Mouse (Mus musculus) liver (tissue): ENCODE measurements around the gene Txn2.
"Not testable (repeated sequence)": the region's sequence is repeated elsewhere in the genome, so short reads cannot be mapped to it uniquely, and the experiment has no call there.

Experiments
- DNase-seq: peaks from one replicate; pipeline ENCODE4 v3.0.0-alpha.2; 2020; ENCODE audit warnings: mixed read lengths

Txn2 gene

GRCm38 (mm10) chr15:77874807-77875206 is 54.0 kb downstream of the Txn2 start:
- no peak for DNase-seq

DNA sequence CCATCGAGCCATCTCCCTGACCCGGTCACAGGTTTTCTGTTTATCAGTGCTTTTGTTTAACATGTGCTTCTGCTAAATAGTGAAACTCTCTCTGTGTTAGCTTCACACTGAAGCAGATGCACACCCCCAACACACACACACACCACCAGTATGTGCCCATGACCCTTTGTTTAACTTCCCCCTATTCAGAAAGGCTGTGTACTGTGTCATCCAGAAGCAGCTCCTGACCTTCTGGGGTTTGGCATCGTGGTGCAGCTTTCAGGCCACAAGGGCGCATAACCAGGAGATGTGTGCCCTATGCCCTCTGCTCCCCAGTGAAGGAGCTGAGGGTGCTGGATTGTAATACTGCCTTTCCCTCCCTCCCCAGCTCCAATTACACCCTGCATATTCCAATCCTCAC is 54.5 kb downstream of the Txn2 start:
- DNase-seq, result no peak

- DNase-seq, result peak; percentile 28
Observed at GRCm38 (mm10) chr15:77873564-77873963, 55.2 kb downstream of the Txn2 start.

DNA sequence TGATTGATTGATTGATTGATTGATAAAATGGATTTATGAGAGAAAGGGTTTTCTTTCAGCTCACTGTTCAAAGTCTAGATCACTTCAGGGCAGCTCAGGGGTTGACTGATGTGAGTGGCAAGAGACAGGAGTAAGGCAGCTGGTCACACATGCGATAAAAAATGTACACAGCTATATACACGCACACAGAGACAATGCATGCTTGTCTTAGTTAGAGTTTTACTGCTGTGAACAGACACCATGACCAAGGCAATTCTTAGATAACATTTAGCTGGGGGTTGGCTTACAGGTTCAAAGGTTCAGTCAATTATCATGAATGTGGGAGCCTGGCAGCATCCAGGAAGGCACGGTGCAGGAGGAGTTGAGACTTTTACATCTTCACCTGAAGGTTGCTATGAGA is 55.8 kb downstream of the Txn2 start:
- DNase-seq, result no peak

DNA sequence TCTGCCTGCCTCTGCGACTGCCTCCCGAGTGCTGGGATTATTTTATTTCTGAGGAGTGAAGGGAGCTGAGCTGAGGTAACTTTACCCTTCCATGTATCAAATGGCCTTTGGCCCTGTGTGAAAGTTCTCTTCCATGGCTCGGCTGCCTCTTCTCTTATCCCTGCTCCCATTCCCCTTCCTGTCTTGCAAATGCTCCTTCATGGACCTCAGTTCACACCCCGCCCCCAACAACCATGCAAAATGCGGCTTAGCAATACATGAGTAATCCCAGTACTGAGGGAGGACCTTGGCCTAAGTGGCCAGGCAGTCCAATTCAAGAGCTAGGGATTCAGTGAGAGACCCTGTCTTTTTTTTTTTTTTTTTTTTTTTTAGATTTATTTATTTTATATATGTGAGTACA is 60.5 kb downstream of the Txn2 start:
- no peak for DNase-seq

DNA sequence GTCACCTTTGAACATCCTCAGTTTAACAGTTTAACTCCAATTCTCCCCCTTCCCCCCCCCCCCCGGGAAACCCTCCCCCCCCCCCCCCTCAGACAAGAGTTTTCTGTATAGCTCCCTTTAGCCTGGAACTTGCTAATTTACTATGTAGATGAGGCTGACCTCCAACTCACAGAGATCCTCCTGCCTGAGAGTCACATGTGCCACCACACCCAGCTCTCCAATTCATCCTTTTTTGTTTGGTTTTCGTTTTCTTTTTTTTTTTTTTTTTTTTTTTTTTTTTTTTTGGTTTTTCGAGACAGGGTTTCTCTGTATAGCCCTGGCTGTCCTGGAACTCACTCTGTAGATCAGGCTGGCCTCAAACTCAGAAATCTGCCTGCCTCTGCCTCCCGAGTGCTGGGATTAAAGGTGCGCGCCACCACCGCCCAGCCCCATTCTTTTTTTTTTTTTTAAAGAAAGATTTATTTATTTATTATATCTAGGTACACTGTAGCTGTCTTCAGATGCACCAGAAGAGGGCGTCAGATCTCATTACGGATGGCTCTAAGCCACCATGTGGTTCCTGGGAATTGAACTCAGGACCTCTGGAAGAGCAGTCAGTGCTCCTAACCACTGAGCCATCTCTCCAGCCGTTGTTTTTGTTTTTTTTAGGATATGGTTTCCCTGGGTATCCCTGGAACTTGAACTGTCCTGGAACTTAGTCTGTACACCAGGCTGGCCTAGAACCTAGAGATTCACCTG is 61.4 kb downstream of the Txn2 start:
- not testable (repeated sequence) for DNase-seq

GRCm38 (mm10) chr15:77866583-77867220 is 62.1 kb downstream of the Txn2 start:
- no peak for DNase-seq
